Mouse (Mus musculus) stomach, embryonic 15.5 days (tissue): ENCODE results near the gene Celf1. TPM values are rescaled to one million over a fixed set of nuclear protein-coding genes. Genes with fewer than 3 reads are reported as not detected.
"Not testable (repeated sequence)": the region's sequence is repeated elsewhere in the genome, so short reads cannot be mapped to it uniquely, and the experiment has no call there.

Experiments
- ATAC-seq: fragments of 200-750 bp; cut with Nextera tagmentation; 2 replicates; pipeline ENCODE4 v1.8.0; 2017; ENCODE audit warnings: low read depth, moderate number of reproducible peaks, moderate TSS enrichment; ENCODE audit not compliant: insufficient read depth, low FRiP score
- H3K27ac ChIP-seq: fragments of 300-500 bp; sonication (generic); 2 replicates; pipeline ENCODE4 v1.5.1; 2015; ENCODE audit warnings: mild to moderate bottlenecking, inconsistent platforms
- H3K27me3 ChIP-seq: fragments of 300-500 bp; sonication (generic); replicated peaks from 2 replicates; pipeline ENCODE4 v1.6.1; 2015; ENCODE audit warnings: inconsistent platforms
- H3K36me3 ChIP-seq: fragments of 300-500 bp; sonication (generic); 2 replicates; pipeline ENCODE4 v1.6.1; 2015; ENCODE audit warnings: inconsistent platforms
- H3K4me1 ChIP-seq: fragments of 300-500 bp; sonication (generic); 2 replicates; pipeline ENCODE4 v1.6.1; 2015; ENCODE audit warnings: inconsistent platforms
- H3K4me2 ChIP-seq: fragments of 300-500 bp; sonication (generic); 2 replicates; pipeline ENCODE4 v1.6.1; 2015; ENCODE audit warnings: mild to moderate bottlenecking, inconsistent platforms
- H3K4me3 ChIP-seq: fragments of 300-500 bp; sonication (generic); replicated peaks from 2 replicates; pipeline ENCODE4 v1.5.1; 2015; ENCODE audit warnings: inconsistent platforms
- H3K9ac ChIP-seq: fragments of 300-500 bp; sonication (generic); 2 replicates; pipeline ENCODE4 v1.6.1; 2015; ENCODE audit warnings: inconsistent platforms
- H3K9me3 ChIP-seq: fragments of 300-500 bp; sonication (generic); 2 replicates; pipeline ENCODE4 v1.6.1; 2016; ENCODE audit warnings: inconsistent platforms
- WGBS: fragments of 180-500 bp; shearing (Covaris S2); methylation state at CpG from one replicate; pipeline ENCODE4 v1.1.7; 2015; 5-methylcytosine and 5-hydroxymethylcytosine counted together
- polyA plus RNA-seq: library from polyadenylated mRNA; unstranded; fragments of >200 nt; fragmentation: Nextera tagmentation; extraction: Ambion mirVana; gene quantifications from 2 replicates; pipeline ENCODE4 v1.2.1, GENCODE M21; 2015

The Celf1 gene
- polyA plus RNA-seq, 1 experiment from 2014 or later: 77.6 TPM

- Histone ChIP-seq H3K4me2 (no peak overlapping the region), H3K27me3 (no peaks in the 10 kb centered on the region), H3K27ac (no peak overlapping the region), H3K36me3 (no peaks in the 10 kb centered on the region), H3K4me3 (no peak overlapping the region), H3K9me3 (no peaks in the 10 kb centered on the region), H3K9ac (no peak overlapping the region), H3K4me1 (no peaks in the 10 kb centered on the region)
- no peak for ATAC-seq
- 85% methylated on average over 2 of the region's 2 CpGs for WGBS
These were observed 36.4 kb downstream of the Celf1 start for GRCm38 (mm10) chr2:90976590-90976989.

GRCm38 (mm10) chr2:90977291-90977690, 37.1 kb downstream of the Celf1 start:
- no peaks in the 10 kb centered on the region for H3K4me1 ChIP-seq

GRCm38 (mm10) chr2:90986055-90986454, 45.9 kb downstream of the Celf1 start:
- no peaks in the 10 kb centered on the region for H3K4me1 ChIP-seq
- H3K36me3 ChIP-seq: no peaks in the 10 kb centered on the region
- WGBS: 91% methylated on average over 3 of the region's 3 CpGs

More at GRCm38 (mm10) chr2:90977291-90977690, 37.1 kb downstream of the Celf1 start:
- Histone ChIP-seq H3K4me2 (no peak overlapping the region), H3K9ac (no peak overlapping the region), H3K9me3 (no peaks in the 10 kb centered on the region), H3K27ac (no peak overlapping the region), H3K36me3 (no peaks in the 10 kb centered on the region), H3K27me3 (no peaks in the 10 kb centered on the region), H3K4me3 (no peak overlapping the region)
- no peak for ATAC-seq
- WGBS: 79% methylated on average over 4 of the region's 4 CpGs

GRCm38 (mm10) chr2:91008536-91008935, 68.4 kb downstream of the Celf1 start:
- 95% methylated on average over 8 of the region's 8 CpGs for whole genome bisulfite sequencing
- H3K4me1 ChIP-seq: no peaks in the 10 kb centered on the region
- H3K9me3 ChIP-seq: no peaks in the 10 kb centered on the region
- no peaks in the 10 kb centered on the region for H3K27me3 ChIP-seq
- no peak overlapping the region for H3K4me3 ChIP-seq
- no peak overlapping the region for H3K27ac ChIP-seq
- ATAC-seq: no peak
- H3K9ac ChIP-seq: no peak overlapping the region
- H3K4me2 ChIP-seq: no peak overlapping the region
- H3K36me3 ChIP-seq: peaks cover 62% of the 10 kb centered on the region

More at GRCm38 (mm10) chr2:90986055-90986454, 45.9 kb downstream of the Celf1 start:
- H3K27me3 ChIP-seq: no peaks in the 10 kb centered on the region
- H3K9ac ChIP-seq: no peak overlapping the region
- no peak overlapping the region for H3K27ac ChIP-seq
- ATAC-seq: no peak
- H3K4me3 ChIP-seq: no peak overlapping the region
- no peaks in the 10 kb centered on the region for H3K9me3 ChIP-seq
- no peak overlapping the region for H3K4me2 ChIP-seq

GRCm38 (mm10) chr2:91013881-91014280, 73.7 kb downstream of the Celf1 start:
- H3K9me3 ChIP-seq: no peaks in the 10 kb centered on the region
- H3K27me3 ChIP-seq: no peaks in the 10 kb centered on the region
- no peak overlapping the region for H3K9ac ChIP-seq
- H3K4me1 ChIP-seq: no peaks in the 10 kb centered on the region
- H3K36me3 ChIP-seq: peaks cover 48% of the 10 kb centered on the region
- WGBS: 84% methylated on average over 2 of the region's 2 CpGs
- ATAC-seq: no peak
- no peak overlapping the region for H3K4me2 ChIP-seq
- no peak overlapping the region for H3K27ac ChIP-seq
- no peak overlapping the region for H3K4me3 ChIP-seq

GRCm38 (mm10) chr2:91015386-91015785, 75.2 kb downstream of the Celf1 start:
- no peak overlapping the region for H3K27ac ChIP-seq
- no peak overlapping the region for H3K4me2 ChIP-seq
- 84% methylated on average over 4 of the region's 4 CpGs for WGBS
- H3K27me3 ChIP-seq: no peaks in the 10 kb centered on the region
- ATAC-seq: no peak
- H3K4me1 ChIP-seq: no peaks in the 10 kb centered on the region
- H3K36me3 ChIP-seq: peaks cover 47% of the 10 kb centered on the region
- no peak overlapping the region for H3K4me3 ChIP-seq
- H3K9me3 ChIP-seq: no peaks in the 10 kb centered on the region
- H3K9ac ChIP-seq: no peak overlapping the region

- Histone ChIP-seq H3K4me1 (no peaks in the 10 kb centered on the region), H3K4me3 (no peak overlapping the region), H3K36me3 (peaks cover 35% of the 10 kb centered on the region), H3K27me3 (no peaks in the 10 kb centered on the region), H3K4me2 (no peak overlapping the region), H3K9ac (no peak overlapping the region), H3K9me3 (no peaks in the 10 kb centered on the region), H3K27ac (no peak overlapping the region)
- no peak for ATAC-seq
- WGBS: 87% methylated on average over 8 of the region's 8 CpGs
These were observed 78.0 kb downstream of the Celf1 start for GRCm38 (mm10) chr2:91018061-91018788.

- ATAC-seq: no peak
- Histone ChIP-seq H3K9ac (no peak overlapping the region), H3K4me1 (no peaks in the 10 kb centered on the region), H3K27me3 (no peaks in the 10 kb centered on the region), H3K9me3 (no peaks in the 10 kb centered on the region), H3K27ac (no peak overlapping the region), H3K4me3 (no peak overlapping the region), H3K36me3 (peaks cover 21% of the 10 kb centered on the region), H3K4me2 (no peak overlapping the region)
- WGBS: 96% methylated on average over 3 of the region's 3 CpGs
These were observed 79.7 kb downstream of the Celf1 start for GRCm38 (mm10) chr2:91019911-91020310.

GRCm38 (mm10) chr2:91022266-91022665, 82.1 kb downstream of the Celf1 start:
- 94% methylated on average over 7 of the region's 7 CpGs for WGBS
- not testable (repeated sequence) for ATAC-seq, H3K4me2 ChIP-seq, H3K9me3 ChIP-seq, H3K9ac ChIP-seq, H3K36me3 ChIP-seq, H3K4me3 ChIP-seq, H3K27ac ChIP-seq, H3K4me1 ChIP-seq, H3K27me3 ChIP-seq

GRCm38 (mm10) chr2:91023131-91023530, 82.9 kb downstream of the Celf1 start:
- no peak for ATAC-seq
- 74% methylated on average over 2 of the region's 2 CpGs for WGBS

GRCm38 (mm10) chr2:91023956-91024355, 83.8 kb downstream of the Celf1 start:
- H3K36me3 ChIP-seq: 0 out of 2 replicates have a peak, but pooled peaks cover 9% of the 10 kb centered on the region
- no peak overlapping the region for H3K9ac ChIP-seq
- H3K4me1 ChIP-seq: no peaks in the 10 kb centered on the region
- H3K9me3 ChIP-seq: no peaks in the 10 kb centered on the region
- 94% methylated on average over 1 of the region's 1 CpGs for WGBS
- H3K27me3 ChIP-seq: no peaks in the 10 kb centered on the region
- H3K27ac ChIP-seq: no peak overlapping the region
- no peak for ATAC-seq
- no peak overlapping the region for H3K4me2 ChIP-seq
- H3K4me3 ChIP-seq: no peak overlapping the region

More at GRCm38 (mm10) chr2:91023131-91023530, 82.9 kb downstream of the Celf1 start:
- Histone ChIP-seq H3K4me1 (no peaks in the 10 kb centered on the region), H3K27me3 (no peaks in the 10 kb centered on the region), H3K4me3 (no peak overlapping the region), H3K4me2 (no peak overlapping the region), H3K9me3 (no peaks in the 10 kb centered on the region), H3K9ac (no peak overlapping the region), H3K27ac (no peak overlapping the region), H3K36me3 (0 out of 2 replicates have a peak, but pooled peaks cover 9% of the 10 kb centered on the region)

GRCm38 (mm10) chr2:91025081-91025516, 84.9 kb downstream of the Celf1 start:
- H3K27me3 ChIP-seq: no peaks in the 10 kb centered on the region
- ATAC-seq: no peak
- H3K4me3 ChIP-seq: no peak overlapping the region
- 0 out of 2 replicates have a peak, but pooled peaks cover 5% of the 10 kb centered on the region for H3K36me3 ChIP-seq
- no peak overlapping the region for H3K9ac ChIP-seq
- no peak overlapping the region for H3K27ac ChIP-seq
- no peaks in the 10 kb centered on the region for H3K4me1 ChIP-seq
- no peak overlapping the region for H3K4me2 ChIP-seq
- 100% methylated on average over 1 of the region's 1 CpGs for WGBS
- H3K9me3 ChIP-seq: no peaks in the 10 kb centered on the region
